Mouse (Mus musculus) forebrain, embryonic 13.5 days (tissue): ENCODE measurements around the gene Nkx6-1. TPM values are rescaled to one million over a fixed set of nuclear protein-coding genes. Genes with fewer than 3 reads are reported as not detected.

Experiments used
- ATAC-seq: fragments of 200-750 bp; cut with Nextera tagmentation; 2 replicates; pipeline ENCODE4 v1.8.0; 2017
- H3K27ac ChIP-seq: fragments of 300-500 bp; sonication (generic); 2 replicates; pipeline ENCODE4 v1.5.1; 2015; ENCODE audit warnings: inconsistent platforms, mild to moderate bottlenecking, moderate library complexity
- H3K27me3 ChIP-seq: fragments of 300-500 bp; sonication (generic); 2 replicates; pipeline ENCODE4 v1.6.1; 2015; ENCODE audit warnings: mild to moderate bottlenecking, inconsistent platforms
- H3K36me3 ChIP-seq: fragments of 300-500 bp; sonication (generic); 2 replicates; pipeline ENCODE4 v1.6.1; 2015; ENCODE audit warnings: mild to moderate bottlenecking, inconsistent platforms; ENCODE audit not compliant: poor library complexity, severe bottlenecking
- H3K4me1 ChIP-seq: fragments of 300-500 bp; sonication (generic); 2 replicates; pipeline ENCODE4 v1.6.1; 2015; ENCODE audit warnings: inconsistent platforms
- H3K4me2 ChIP-seq: fragments of 300-500 bp; sonication (generic); 2 replicates; pipeline ENCODE4 v1.6.1; 2015; ENCODE audit warnings: inconsistent platforms, mild to moderate bottlenecking, moderate library complexity
- H3K4me3 ChIP-seq: fragments of 300-500 bp; sonication (generic); 2 replicates; pipeline ENCODE4 v1.5.1; 2015; ENCODE audit warnings: mild to moderate bottlenecking, inconsistent platforms
- H3K9ac ChIP-seq: fragments of 300-500 bp; sonication (generic); 2 replicates; pipeline ENCODE4 v1.6.1; 2015; ENCODE audit warnings: mild to moderate bottlenecking, inconsistent platforms
- H3K9me3 ChIP-seq: fragments of 300-500 bp; sonication (generic); replicated peaks from 2 replicates; pipeline ENCODE4 v1.6.1; 2016; ENCODE audit warnings: inconsistent platforms
- WGBS: fragments of 180-500 bp; shearing (Covaris S2); methylation state at CpG from one replicate; pipeline ENCODE4 v1.1.7; 2015; 5-methylcytosine and 5-hydroxymethylcytosine counted together
- polyA plus RNA-seq: library from polyadenylated mRNA; unstranded; fragments of >200 nt; fragmentation: Nextera tagmentation; extraction: Ambion mirVana; gene quantifications from 2 replicates; pipeline ENCODE4 v1.2.1, GENCODE M21; 2015

Gene Nkx6-1
- polyA plus RNA-seq, 1 experiment from 2014 or later = 0.22 TPM

DNA sequence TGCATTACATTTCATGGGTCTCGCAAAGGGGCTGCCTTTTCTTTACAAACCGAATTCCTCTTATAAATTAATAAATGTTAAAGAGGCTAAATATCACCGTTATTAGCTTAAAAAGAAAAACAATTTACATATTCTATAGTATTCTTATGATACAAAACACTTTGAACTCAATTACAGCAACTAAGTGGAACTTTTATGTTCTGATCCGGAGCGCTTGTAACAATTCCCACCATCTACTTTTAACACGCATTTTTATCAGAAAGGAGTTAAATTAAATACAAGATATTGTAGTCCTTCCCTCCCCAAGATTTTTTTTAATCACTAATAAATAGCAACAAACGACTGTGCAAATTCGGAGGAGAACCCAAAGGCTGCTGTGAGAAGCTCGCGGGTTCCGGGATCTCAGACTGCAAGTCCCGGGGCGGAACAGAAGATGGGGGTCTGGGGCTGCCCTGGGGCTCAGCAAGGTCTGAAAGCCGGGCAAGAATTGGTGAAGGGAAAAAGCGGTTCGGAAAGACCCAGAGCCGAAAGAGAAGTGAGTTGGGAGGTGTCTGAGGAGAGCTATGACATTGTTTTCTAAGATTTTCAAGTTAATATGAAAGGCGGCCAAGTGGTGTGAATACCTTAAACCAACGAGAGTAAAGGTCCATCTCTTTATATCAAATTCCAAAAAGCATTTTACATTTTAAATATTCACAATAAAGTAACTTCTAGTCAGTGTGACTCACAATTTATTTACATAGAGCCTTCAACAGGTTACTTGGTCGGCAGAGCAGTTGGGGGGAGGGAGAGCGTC is 6.4 kb downstream of the Nkx6-1 start:
- H3K4me3 ChIP-seq = no peak overlapping the region
- under 1% methylated on average over 21 of the region's 21 CpGs for WGBS
- peaks cover 98% of the 10 kb centered on the region for H3K27me3 ChIP-seq
- H3K4me2 ChIP-seq = no peak overlapping the region
- H3K9me3 ChIP-seq = no peaks in the 10 kb centered on the region
- no peaks in the 10 kb centered on the region for H3K36me3 ChIP-seq
- H3K4me1 ChIP-seq = peaks cover 12% of the 10 kb centered on the region
- ATAC-seq = no peak
- H3K9ac ChIP-seq = no peak overlapping the region
- no peak overlapping the region for H3K27ac ChIP-seq

DNA sequence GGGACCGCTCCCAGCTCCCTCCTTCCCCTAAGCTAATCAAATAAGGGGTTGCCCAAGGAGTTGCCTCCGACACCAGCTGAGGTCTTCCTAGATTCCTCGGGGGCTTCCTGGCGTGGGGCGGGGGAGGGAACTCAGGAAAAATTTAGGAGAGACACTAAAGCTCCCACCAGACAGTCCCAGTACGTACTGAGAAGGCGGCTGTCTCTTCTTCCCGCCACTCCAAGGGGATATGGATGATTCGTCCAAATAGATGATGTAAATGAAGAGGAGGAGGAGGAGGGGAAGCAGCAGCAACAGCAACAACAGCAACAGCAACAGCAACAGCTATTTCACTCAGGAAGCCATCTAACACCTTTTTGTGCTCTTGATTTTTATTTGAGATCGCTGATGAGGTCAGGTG is 7.1 kb downstream of the Nkx6-1 start:
- H3K9ac ChIP-seq = no peak overlapping the region
- ATAC-seq = no peak
- peaks cover 98% of the 10 kb centered on the region for H3K27me3 ChIP-seq
- H3K4me1 ChIP-seq = peaks cover 10% of the 10 kb centered on the region
- no peaks in the 10 kb centered on the region for H3K9me3 ChIP-seq
- no peak overlapping the region for H3K27ac ChIP-seq
- H3K4me3 ChIP-seq = no peak overlapping the region
- under 1% methylated on average over 10 of the region's 10 CpGs for WGBS
- H3K36me3 ChIP-seq = no peaks in the 10 kb centered on the region
- no peak overlapping the region for H3K4me2 ChIP-seq

DNA sequence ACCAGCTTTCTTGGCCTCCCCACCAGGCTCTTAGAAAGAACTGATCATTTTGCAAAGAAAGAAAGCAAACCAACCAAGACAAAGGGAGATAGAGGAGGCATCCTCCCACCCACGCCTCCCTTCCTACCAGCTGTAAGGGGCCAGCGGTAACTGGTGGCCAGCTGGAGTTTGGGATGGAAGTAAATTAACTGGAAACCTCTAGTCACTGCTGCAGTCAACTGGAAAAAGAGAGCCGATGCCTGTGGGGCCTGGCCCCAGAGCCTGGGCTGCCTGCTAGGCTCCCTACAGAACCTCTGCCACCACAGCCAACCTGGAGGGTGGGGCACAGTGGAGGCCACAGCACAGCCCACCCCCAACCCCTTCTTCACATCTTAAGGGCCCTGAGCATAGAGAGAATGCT is 8.7 kb downstream of the Nkx6-1 start:
- ATAC-seq = no peak
- Histone ChIP-seq H3K27ac (no peak overlapping the region), H3K27me3 (peaks cover 96% of the 10 kb centered on the region), H3K4me3 (no peak overlapping the region), H3K4me1 (peaks cover 10% of the 10 kb centered on the region), H3K9me3 (peaks cover 4% of the 10 kb centered on the region), H3K9ac (no peak overlapping the region), H3K36me3 (no peaks in the 10 kb centered on the region), H3K4me2 (no peak overlapping the region)
- 4% methylated on average over 3 of the region's 3 CpGs for WGBS

DNA sequence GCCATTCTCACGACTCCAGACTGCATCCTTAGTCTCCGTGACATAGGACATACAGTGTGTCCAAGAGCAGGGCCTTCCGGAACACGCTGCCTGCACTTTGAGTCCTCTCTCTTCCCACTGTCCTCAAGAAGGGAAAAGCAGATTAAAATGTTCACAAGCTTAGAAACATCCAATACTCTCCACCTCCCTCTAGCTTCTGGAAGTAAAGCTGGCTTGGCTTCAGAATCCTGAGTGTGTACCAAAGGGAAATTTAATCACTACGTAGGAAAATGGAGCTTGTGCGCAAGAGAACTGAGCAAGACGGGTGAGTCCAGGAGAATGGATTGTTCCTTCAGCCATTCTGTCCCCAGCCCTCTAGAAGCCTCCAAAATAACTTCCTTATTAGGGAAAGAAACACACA is 9.4 kb downstream of the Nkx6-1 start:
- Histone ChIP-seq H3K36me3 (no peaks in the 10 kb centered on the region), H3K27ac (no peak overlapping the region), H3K27me3 (peaks cover 96% of the 10 kb centered on the region), H3K9ac (no peak overlapping the region), H3K4me1 (peaks cover 10% of the 10 kb centered on the region), H3K4me3 (no peak overlapping the region), H3K4me2 (no peak overlapping the region), H3K9me3 (peaks cover 6% of the 10 kb centered on the region)
- ATAC-seq = no peak
- 24% methylated on average over 7 of the region's 7 CpGs for WGBS

DNA sequence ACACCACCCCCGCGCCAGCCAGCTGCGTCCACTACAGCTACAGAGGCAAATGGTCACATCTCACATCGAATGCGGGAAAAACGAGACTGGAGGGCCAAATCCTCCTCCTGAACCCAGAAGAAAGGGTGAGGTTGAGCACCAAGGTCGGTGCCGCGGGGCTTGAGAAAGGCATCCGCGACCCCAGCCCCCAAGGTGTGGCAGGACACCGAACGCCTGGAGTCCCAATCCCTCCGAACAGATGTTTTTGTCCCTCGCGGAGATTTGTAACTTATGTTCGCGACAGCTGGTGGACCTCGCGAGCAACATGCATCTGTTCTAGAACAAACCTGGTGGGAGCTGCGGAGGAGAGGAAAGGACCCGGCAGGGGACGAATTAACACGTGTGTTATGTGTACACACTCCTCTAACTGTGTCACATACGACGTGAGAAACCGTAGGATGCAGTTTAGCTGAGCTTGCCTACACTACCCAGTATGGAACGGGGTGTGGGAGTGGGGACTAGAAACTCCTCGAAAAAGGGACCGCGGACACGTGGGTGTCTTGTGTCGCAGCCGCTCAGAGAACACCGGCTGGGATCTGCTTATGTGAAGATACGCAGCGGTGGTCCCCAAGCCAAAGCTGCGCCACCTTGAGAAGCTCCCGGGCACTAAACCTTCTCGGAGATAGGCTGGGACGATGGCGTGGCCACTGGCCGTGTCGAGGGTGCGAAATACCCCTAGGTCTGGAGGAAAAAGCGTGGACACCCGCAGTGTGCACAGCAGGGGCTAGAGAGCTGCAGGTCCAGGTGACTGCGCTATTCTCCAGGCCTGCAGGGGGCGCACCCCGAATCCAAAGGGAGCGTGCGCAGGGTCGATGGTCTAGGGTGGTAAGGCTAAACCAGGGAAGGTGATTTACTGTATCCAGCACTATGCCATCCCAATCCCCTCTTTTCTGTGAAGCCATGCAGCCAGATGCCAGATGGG is 16.8 kb downstream of the Nkx6-1 start:
- no peaks in the 10 kb centered on the region for H3K4me1 ChIP-seq
- 1% methylated on average over 52 of the region's 53 CpGs for WGBS
- peaks cover 95% of the 10 kb centered on the region for H3K27me3 ChIP-seq
- H3K27ac ChIP-seq = no peak overlapping the region
- H3K9ac ChIP-seq = no peak overlapping the region
- no peak for ATAC-seq
- H3K4me2 ChIP-seq = no peak overlapping the region
- H3K4me3 ChIP-seq = no peak overlapping the region
- H3K9me3 ChIP-seq = peaks cover 6% of the 10 kb centered on the region
- no peaks in the 10 kb centered on the region for H3K36me3 ChIP-seq

DNA sequence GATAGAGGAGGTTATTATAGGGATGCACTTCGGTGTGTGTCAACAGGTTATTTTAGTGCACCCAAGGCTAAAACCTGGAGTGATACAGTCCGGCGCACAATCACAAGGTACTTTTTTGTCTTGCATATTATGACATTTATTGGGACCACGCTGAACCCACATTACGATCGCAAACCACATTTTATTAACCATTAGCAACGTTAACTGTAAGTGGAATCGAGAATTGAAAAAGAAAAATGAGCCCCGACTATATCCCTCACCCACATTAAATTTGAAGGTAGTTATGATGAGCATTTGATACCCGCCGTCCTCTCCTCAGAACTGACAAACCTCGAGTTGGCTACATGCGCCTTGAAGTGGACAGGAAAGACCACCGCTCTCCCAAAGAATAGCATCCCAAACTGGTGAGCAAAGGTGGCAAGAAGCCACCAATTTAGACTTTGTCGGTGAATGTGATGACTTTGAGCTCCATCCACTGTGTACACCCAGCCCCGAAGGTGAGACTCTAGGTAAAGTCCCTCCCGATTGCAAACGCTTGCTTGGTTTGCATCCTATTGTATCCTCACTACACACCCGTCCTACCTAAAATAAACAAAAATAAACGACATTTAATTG is 17.7 kb downstream of the Nkx6-1 start:
- peaks cover 6% of the 10 kb centered on the region for H3K9me3 ChIP-seq
- H3K27me3 ChIP-seq = peaks cover 98% of the 10 kb centered on the region
- no peak for ATAC-seq
- H3K4me3 ChIP-seq = no peak overlapping the region
- no peaks in the 10 kb centered on the region for H3K36me3 ChIP-seq
- H3K27ac ChIP-seq = no peak overlapping the region
- H3K4me2 ChIP-seq = no peak overlapping the region
- no peak overlapping the region for H3K9ac ChIP-seq
- H3K4me1 ChIP-seq = no peaks in the 10 kb centered on the region
- WGBS = 32% methylated on average over 20 of the region's 20 CpGs

DNA sequence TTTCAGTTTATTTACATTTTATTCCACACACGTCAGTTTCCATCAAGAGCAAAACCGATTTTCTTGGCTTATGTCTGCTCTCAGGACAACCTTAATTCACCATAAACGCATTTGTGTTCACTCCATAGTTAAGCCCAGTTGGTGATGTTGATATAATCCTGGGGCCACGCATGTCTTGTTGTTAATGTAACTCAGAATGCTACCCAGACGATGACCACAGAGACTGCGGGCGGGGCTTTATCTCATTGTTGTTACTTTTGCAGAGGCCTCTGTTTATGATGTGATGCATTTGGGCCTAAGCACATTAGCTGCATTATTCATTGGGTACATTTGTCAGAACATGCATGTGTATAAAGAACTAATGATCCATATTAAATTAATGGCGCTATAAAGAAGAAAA is 19.7 kb downstream of the Nkx6-1 start:
- H3K9me3 ChIP-seq = no peaks in the 10 kb centered on the region
- WGBS = 81% methylated on average over 8 of the region's 8 CpGs
- no peaks in the 10 kb centered on the region for H3K4me1 ChIP-seq
- H3K27ac ChIP-seq = no peak overlapping the region
- ATAC-seq = no peak
- no peak overlapping the region for H3K4me2 ChIP-seq
- H3K4me3 ChIP-seq = no peak overlapping the region
- peaks cover 91% of the 10 kb centered on the region for H3K27me3 ChIP-seq
- no peaks in the 10 kb centered on the region for H3K36me3 ChIP-seq
- H3K9ac ChIP-seq = no peak overlapping the region

DNA sequence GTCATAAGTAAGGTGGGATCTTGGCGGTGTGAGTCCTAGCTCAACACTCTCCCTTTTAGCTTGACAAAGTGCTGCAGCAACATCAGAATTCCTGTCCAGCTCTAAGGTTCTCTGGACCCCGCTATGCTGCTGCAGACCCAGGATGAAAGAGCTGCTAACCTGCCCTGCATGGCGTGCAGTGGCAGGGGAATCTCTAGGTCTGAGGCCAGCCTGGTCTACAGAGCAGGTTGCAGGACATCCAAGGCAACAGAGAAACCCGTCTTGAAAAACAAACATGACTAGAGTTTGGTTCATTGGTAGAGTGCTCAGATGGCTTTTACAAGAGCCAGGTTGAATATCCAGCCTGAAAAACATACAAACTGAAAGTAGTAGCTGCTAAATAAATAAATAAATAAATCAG is 26.7 kb downstream of the Nkx6-1 start:
- no peaks in the 10 kb centered on the region for H3K9me3 ChIP-seq
- H3K27ac ChIP-seq = no peak overlapping the region
- no peaks in the 10 kb centered on the region for H3K4me1 ChIP-seq
- H3K9ac ChIP-seq = no peak overlapping the region
- H3K36me3 ChIP-seq = no peaks in the 10 kb centered on the region
- 90% methylated on average over 4 of the region's 4 CpGs for WGBS
- ATAC-seq = no peak
- no peak overlapping the region for H3K4me3 ChIP-seq
- H3K4me2 ChIP-seq = no peak overlapping the region
- peaks cover 40% of the 10 kb centered on the region for H3K27me3 ChIP-seq

Other genes with a start within 250 kb of the Nkx6-1 start
- 2.0 and 2.3 TPM in 2 replicates for gene Cds1, start 100.1 kb upstream of the Nkx6-1 start, polyA plus RNA-seq